In genomic region chrX:77636499-77636898, GRCm38 (mm10) we compare ENCODE assay signal across 24 mouse cellular contexts.
"Had no signal": no experiment of that assay in that cellular context is flagged by ENCODE, and none has a peak within 500 bp of the region (broad histone marks: within the 10 kb centered on the region; RNA-seq: fewer than 3 reads in every experiment).

No protein-coding gene starts in this region.

- H3K4me2 ChIP-seq: limb, embryonic 13.5 days; liver, embryonic 12.5 days; liver, embryonic 15.5 days; lung, embryonic 15.5 days; midbrain, embryonic 11.5 days; midbrain, embryonic 15.5 days; neural tube, embryonic 12.5 days; neural tube, embryonic 15.5 days had no signal

- H3K4me3 ChIP-seq: limb, embryonic 10.5 days; limb, embryonic 13.5 days; liver, embryonic 12.5 days; liver, embryonic 15.5 days; lung, embryonic 15.5 days; megakaryocyte, embryonic 14.5 days; midbrain, embryonic 15.5 days; neural tube, embryonic 12.5 days; neural tube, embryonic 15.5 days had no signal

- DNase-seq: kidney, adult 9 months; kidney, postnatal 25 days; liver; lung, adult 18-20 months; lung, postnatal 10 days; lung, postnatal 36 days; right cerebral cortex, adult 18-20 months; right cerebral cortex, postnatal 14 days; right cerebral cortex, postnatal 4 days; thymus, adult 2 months; thymus, postnatal 14 days; thymus, postnatal 4 days had no signal

- H3K27me3 ChIP-seq: limb, embryonic 13.5 days; liver, embryonic 12.5 days; liver, embryonic 15.5 days; lung, embryonic 15.5 days; megakaryocyte, embryonic 14.5 days; midbrain, embryonic 15.5 days; neural tube, embryonic 12.5 days; neural tube, embryonic 15.5 days had no signal

- ATAC-seq: intestine, postnatal 0 days; liver, embryonic 12.5 days; midbrain, embryonic 15.5 days had no signal

- H3K36me3 ChIP-seq: limb, embryonic 13.5 days; liver, embryonic 15.5 days; lung, embryonic 15.5 days; midbrain, embryonic 15.5 days; neural tube, embryonic 12.5 days; neural tube, embryonic 15.5 days had no signal

- H3K4me1 ChIP-seq: limb, embryonic 10.5 days; limb, embryonic 13.5 days; liver, embryonic 12.5 days; liver, embryonic 15.5 days; lung, embryonic 15.5 days; midbrain, embryonic 15.5 days; neural tube, embryonic 12.5 days; neural tube, embryonic 15.5 days had no signal

- H3K27ac ChIP-seq: limb, embryonic 10.5 days; limb, embryonic 13.5 days; liver, embryonic 12.5 days; liver, embryonic 15.5 days; lung, embryonic 15.5 days; midbrain, embryonic 15.5 days; neural tube, embryonic 12.5 days; neural tube, embryonic 15.5 days; stomach, postnatal 0 days had no signal

- H3K9ac ChIP-seq: limb, embryonic 13.5 days; liver, embryonic 12.5 days; liver, embryonic 15.5 days; lung, embryonic 15.5 days; midbrain, embryonic 15.5 days; neural tube, embryonic 12.5 days; neural tube, embryonic 15.5 days had no signal

- H3K9me3 ChIP-seq: limb, embryonic 10.5 days; limb, embryonic 13.5 days; liver, embryonic 12.5 days; liver, embryonic 15.5 days; lung, embryonic 15.5 days; megakaryocyte, embryonic 14.5 days; midbrain, embryonic 15.5 days; neural tube, embryonic 12.5 days; neural tube, embryonic 15.5 days had no signal
